Mouse (Mus musculus) hindbrain, embryonic 12.5 days (tissue): ENCODE results near the gene Ctu1. TPM values are rescaled to one million over a fixed set of nuclear protein-coding genes. Genes with fewer than 3 reads are reported as not detected.

Source experiments
- ATAC-seq: fragments of 200-750 bp; cut with Nextera tagmentation; 2 replicates; pipeline ENCODE4 v1.8.0; 2017; ENCODE audit warnings: moderate TSS enrichment; ENCODE audit not compliant: low FRiP score
- H3K27ac ChIP-seq: fragments of 300-500 bp; sonication (generic); 2 replicates; pipeline ENCODE4 v1.5.1; 2016; ENCODE audit warnings: mild to moderate bottlenecking
- H3K27me3 ChIP-seq: fragments of 300-500 bp; sonication (generic); 2 replicates; pipeline ENCODE4 v1.6.1; 2016; ENCODE audit warnings: mild to moderate bottlenecking
- H3K36me3 ChIP-seq: fragments of 300-500 bp; sonication (generic); 2 replicates; pipeline ENCODE4 v1.6.1; 2016; ENCODE audit warnings: mild to moderate bottlenecking
- H3K4me1 ChIP-seq: fragments of 300-500 bp; sonication (generic); 2 replicates; pipeline ENCODE4 v1.6.1; 2016
- H3K4me2 ChIP-seq: fragments of 300-500 bp; sonication (generic); replicated peaks from 2 replicates; pipeline ENCODE4 v1.6.1; 2016; ENCODE audit warnings: mild to moderate bottlenecking
- H3K4me3 ChIP-seq: fragments of 300-500 bp; sonication (generic); 2 replicates; pipeline ENCODE4 v1.5.1; 2016; ENCODE audit warnings: mild to moderate bottlenecking
- H3K9ac ChIP-seq: fragments of 300-500 bp; sonication (generic); 2 replicates; pipeline ENCODE4 v1.6.1; 2016; ENCODE audit warnings: mild to moderate bottlenecking, moderate library complexity
- H3K9me3 ChIP-seq: fragments of 300-500 bp; sonication (generic); replicated peaks from 2 replicates; pipeline ENCODE4 v1.6.1; 2016; ENCODE audit warnings: mild to moderate bottlenecking
- WGBS: fragments of 180-500 bp; shearing (Covaris S2); methylation state at CpG from one replicate; pipeline ENCODE4 v1.1.7; 2016; 5-methylcytosine and 5-hydroxymethylcytosine counted together
- polyA plus RNA-seq: library from polyadenylated mRNA; unstranded; fragments of >200 nt; fragmentation: Nextera tagmentation; extraction: Ambion mirVana; gene quantifications from 2 replicates; pipeline ENCODE4 v1.2.1, GENCODE M21; 2016

Ctu1 gene
- polyA plus RNA-seq, 1 experiment from 2014 or later: 17.0 TPM

- H3K9me3 ChIP-seq: no peaks in the 10 kb centered on the region
- H3K36me3 ChIP-seq: no peaks in the 10 kb centered on the region
- H3K9ac ChIP-seq: no peak within 1 kb of the TSS
- ATAC-seq: no peak
- H3K27me3 ChIP-seq: no peaks in the 10 kb centered on the region
- H3K27ac ChIP-seq: no peak within 1 kb of the TSS
- no peaks in the 10 kb centered on the region for H3K4me1 ChIP-seq
- H3K4me3 ChIP-seq: no peak within 1 kb of the TSS
- H3K4me2 ChIP-seq: no peak within 1 kb of the TSS
Observed at GRCm38 (mm10) chr7:43690118-43690517, 18.3 kb downstream of the Ctu1 start, which contains the start of gene Klk14. TSS of gene Klk14 (plus strand) at chr7:43690418.

GRCm38 (mm10) chr7:43710031-43710430, 38.2 kb downstream of the Ctu1 start:
- H3K36me3 ChIP-seq: no peaks in the 10 kb centered on the region
- 92% methylated on average over 3 of the region's 3 CpGs for WGBS
- no peak for ATAC-seq
- H3K4me3 ChIP-seq: no peak overlapping the region
- no peak overlapping the region for H3K27ac ChIP-seq
- no peak overlapping the region for H3K4me2 ChIP-seq
- peaks cover 7% of the 10 kb centered on the region for H3K4me1 ChIP-seq
- H3K9me3 ChIP-seq: no peaks in the 10 kb centered on the region
- no peak overlapping the region for H3K9ac ChIP-seq
- peaks cover 6% of the 10 kb centered on the region; the same call in 1 of the 2 replicates for H3K27me3 ChIP-seq

- Histone ChIP-seq H3K27me3 (peaks cover 6% of the 10 kb centered on the region; the same call in 1 of the 2 replicates), H3K9me3 (no peaks in the 10 kb centered on the region), H3K4me2 (peak within 1 kb of the TSS; percentile 22), H3K27ac (no peak within 1 kb of the TSS), H3K4me3 (no peak within 1 kb of the TSS), H3K9ac (no peak within 1 kb of the TSS), H3K36me3 (no peaks in the 10 kb centered on the region), H3K4me1 (peaks cover 7% of the 10 kb centered on the region)
- no peak for ATAC-seq
- 65% methylated on average over 4 of the region's 4 CpGs for WGBS
Observed at GRCm38 (mm10) chr7:43712267-43712666, 40.5 kb downstream of the Ctu1 start, which contains the start of gene Klk13. TSS of gene Klk13 (plus strand) at chr7:43712567.

- no peaks in the 10 kb centered on the region for H3K36me3 ChIP-seq
- no peak for ATAC-seq
- H3K27ac ChIP-seq: no peak overlapping the region
- H3K9ac ChIP-seq: no peak overlapping the region
- H3K4me2 ChIP-seq: peak overlapping the region; percentile 22
- H3K4me1 ChIP-seq: peaks cover 7% of the 10 kb centered on the region
- 4% methylated on average over 9 of the region's 9 CpGs for WGBS
- H3K27me3 ChIP-seq: peaks cover 6% of the 10 kb centered on the region; the same call in 1 of the 2 replicates
- H3K4me3 ChIP-seq: no peak overlapping the region
- no peaks in the 10 kb centered on the region for H3K9me3 ChIP-seq
Observed at GRCm38 (mm10) chr7:43712917-43713316, 41.1 kb downstream of the Ctu1 start.

- Histone ChIP-seq H3K9ac (no peak overlapping the region), H3K4me3 (no peak overlapping the region), H3K36me3 (no peaks in the 10 kb centered on the region), H3K4me1 (peaks cover 7% of the 10 kb centered on the region), H3K27me3 (peaks cover 6% of the 10 kb centered on the region; the same call in 1 of the 2 replicates), H3K27ac (no peak overlapping the region), H3K9me3 (no peaks in the 10 kb centered on the region), H3K4me2 (no peak overlapping the region; the same call in 1 of the 2 replicates)
- 4% methylated on average over 19 of the region's 19 CpGs for WGBS
- no peak for ATAC-seq
Observed at GRCm38 (mm10) chr7:43713741-43714351, 42.0 kb downstream of the Ctu1 start.

Other genes with a start within 250 kb of the Ctu1 start
- gene Lim2, start 244.3 kb upstream of the Ctu1 start, polyA plus RNA-seq: not detected in 2 replicates
- gene Nkg7, start 234.9 kb upstream of the Ctu1 start, polyA plus RNA-seq: 0.27 TPM in 1 of 2 replicates, not detected in the other
- gene Cldnd2, start 231.2 kb upstream of the Ctu1 start, polyA plus RNA-seq: not detected in 2 replicates
- gene Etfb, start 227.9 kb upstream of the Ctu1 start, polyA plus RNA-seq: 169 and 170 TPM in 2 replicates
- 0.50 TPM in 1 of 2 replicates, not detected in the other for gene Gm45233, start 227.9 kb upstream of the Ctu1 start, polyA plus RNA-seq
- 6.5 and 6.7 TPM in 2 replicates for gene Vsig10l, start 208.9 kb upstream of the Ctu1 start, polyA plus RNA-seq
- gene Iglon5, start 181.9 kb upstream of the Ctu1 start, polyA plus RNA-seq: 3.4 and 4.2 TPM in 2 replicates
- not detected in 2 replicates for gene 4931406B18Rik, start 166.1 kb upstream of the Ctu1 start, polyA plus RNA-seq
- 0.70 and 1.4 TPM in 2 replicates for gene Cd33, start 127.6 kb upstream of the Ctu1 start, polyA plus RNA-seq
- 8.4 and 9.6 TPM in 2 replicates for gene Zfp658, start 109.8 kb upstream of the Ctu1 start, polyA plus RNA-seq
- gene Zfp719, start 92.4 kb upstream of the Ctu1 start, polyA plus RNA-seq: 17.2 and 17.6 TPM in 2 replicates
- 0.34 and 0.37 TPM in 2 replicates for gene Zfp819, start 64.8 kb upstream of the Ctu1 start, polyA plus RNA-seq
- gene Ceacam18, start 37.3 kb upstream of the Ctu1 start, polyA plus RNA-seq: not detected in 2 replicates
- gene Siglece, start 11.9 kb upstream of the Ctu1 start, polyA plus RNA-seq: 0.18 and 0.44 TPM in 2 replicates
- gene Klk14, start 18.4 kb downstream of the Ctu1 start, polyA plus RNA-seq: not detected in 2 replicates
- gene Klk13, start 40.6 kb downstream of the Ctu1 start, polyA plus RNA-seq: 0.17 TPM in 1 of 2 replicates, not detected in the other
- gene Klk12, start 96.9 kb downstream of the Ctu1 start, polyA plus RNA-seq: not detected in 2 replicates
- gene Klk11, start 102.6 kb downstream of the Ctu1 start, polyA plus RNA-seq: 0.22 and 0.30 TPM in 2 replicates
- 0.27 and 0.92 TPM in 2 replicates for gene Klk10, start 109.0 kb downstream of the Ctu1 start, polyA plus RNA-seq
- gene Klk9, start 119.9 kb downstream of the Ctu1 start, polyA plus RNA-seq: not detected in 2 replicates
- gene Klk8, start 125.6 kb downstream of the Ctu1 start, polyA plus RNA-seq: 8.9 and 10.1 TPM in 2 replicates
- gene Klk7, start 139.3 kb downstream of the Ctu1 start, polyA plus RNA-seq: not detected in 2 replicates
- gene Klk6, start 152.5 kb downstream of the Ctu1 start, polyA plus RNA-seq: not detected in 2 replicates
- 0.17 and 0.68 TPM in 2 replicates for gene Klk5, start 170.0 kb downstream of the Ctu1 start, polyA plus RNA-seq
- 0.50 and 0.57 TPM in 2 replicates for gene Klk4, start 209.1 kb downstream of the Ctu1 start, polyA plus RNA-seq